Mouse (Mus musculus) cerebellum, postnatal 36 days (tissue): ENCODE measurements around the gene Nr4a1.

ENCODE experiments used
- DNase-seq, 2 experiments: peaks; one replicate each; pipeline ENCODE4 v3.0.0; 2021 to 2022; ENCODE audit warnings: mixed read lengths in 2 of 2

Nr4a1 gene

DNA sequence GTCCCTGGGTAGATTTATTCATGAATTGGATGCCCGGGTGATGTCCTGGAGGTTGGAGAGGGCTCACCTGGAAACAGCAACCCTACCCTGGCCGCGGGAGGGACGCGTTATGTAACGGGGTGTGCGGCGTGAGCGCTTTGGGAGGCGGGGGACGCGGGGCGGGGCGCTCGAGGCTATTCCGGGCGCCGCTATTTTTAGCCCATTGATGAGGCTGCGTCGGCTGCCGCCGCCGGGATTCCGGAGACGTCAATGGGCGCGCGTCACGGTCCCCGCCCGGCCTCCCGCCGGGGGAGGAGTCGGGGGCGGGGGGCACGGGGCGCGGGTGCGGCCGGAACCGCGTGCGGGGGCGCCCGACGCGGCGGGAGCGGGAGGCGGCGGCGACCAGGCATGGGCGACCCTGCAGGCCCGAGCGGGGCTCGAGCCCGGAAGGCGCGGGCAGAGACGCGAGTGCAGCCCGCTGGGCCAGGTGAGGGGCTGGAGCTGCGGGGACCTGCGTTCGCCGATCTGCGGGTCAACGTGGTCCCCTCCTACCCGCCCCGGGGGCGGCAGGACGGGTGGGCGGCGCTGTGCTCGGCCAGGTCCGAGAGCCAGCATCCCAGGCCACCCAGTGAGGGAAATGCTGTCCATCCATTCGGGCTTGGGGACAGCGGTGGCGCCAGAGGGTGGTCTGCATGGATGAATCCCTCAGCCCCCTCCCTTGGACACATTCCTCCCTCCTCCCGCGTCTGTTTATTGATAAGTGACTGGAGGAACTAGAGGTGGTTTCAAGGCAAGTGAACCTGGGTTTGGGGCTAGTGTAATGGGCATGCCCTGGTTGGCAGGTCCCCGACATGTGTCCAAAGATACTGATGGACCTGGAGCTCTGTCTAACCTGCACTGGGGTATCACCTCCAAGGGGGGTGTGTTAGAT, at the start of gene Nr4a1:
Nr4a1 (plus strand) TSS at position 384 of the 910 bp plus-strand sequence.
- DNase-seq: peak; percentile 79 to 87

DNA sequence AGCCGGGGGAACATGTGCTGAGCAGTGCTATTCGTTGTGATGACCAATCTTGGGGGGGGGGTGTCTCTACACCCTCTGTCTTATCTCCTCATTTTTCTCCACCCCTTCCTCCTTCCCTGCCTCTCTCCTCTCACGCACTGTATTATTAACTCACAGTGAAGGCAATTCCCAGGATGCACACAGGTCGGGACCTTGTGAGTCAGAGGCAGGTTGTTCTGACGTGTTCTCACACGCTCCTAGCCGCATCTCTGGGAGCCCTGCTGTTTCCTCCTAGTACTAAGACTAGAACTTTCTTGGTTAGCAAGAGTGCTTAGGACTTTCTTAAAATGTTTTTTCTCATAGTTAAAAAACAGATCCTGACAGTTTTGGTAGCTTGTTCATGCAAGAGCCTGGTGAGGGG, 49.3 kb upstream of the Nr4a1 start:
- DNase-seq: no peak

DNA sequence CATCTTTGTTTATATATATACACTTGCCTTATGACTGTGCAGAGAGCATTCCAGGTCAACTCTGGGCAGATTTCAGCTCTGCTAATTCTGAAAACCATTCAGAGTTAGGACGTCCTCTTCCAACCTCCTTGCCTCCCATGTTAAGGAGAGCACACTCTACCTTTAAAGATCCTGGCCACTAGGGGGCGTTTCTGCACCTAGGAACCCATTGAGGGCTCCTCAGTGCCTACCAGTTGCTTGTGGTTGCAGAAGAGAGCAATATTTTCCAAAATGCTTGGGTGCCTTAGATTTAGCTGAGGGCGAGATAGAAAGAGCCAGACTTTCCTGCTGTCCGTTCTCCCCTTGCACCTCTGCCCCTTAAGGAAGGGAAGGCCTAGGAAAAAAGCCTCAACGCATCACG, 43.8 kb upstream of the Nr4a1 start:
- peak; percentile 60 to 69 for DNase-seq

DNA sequence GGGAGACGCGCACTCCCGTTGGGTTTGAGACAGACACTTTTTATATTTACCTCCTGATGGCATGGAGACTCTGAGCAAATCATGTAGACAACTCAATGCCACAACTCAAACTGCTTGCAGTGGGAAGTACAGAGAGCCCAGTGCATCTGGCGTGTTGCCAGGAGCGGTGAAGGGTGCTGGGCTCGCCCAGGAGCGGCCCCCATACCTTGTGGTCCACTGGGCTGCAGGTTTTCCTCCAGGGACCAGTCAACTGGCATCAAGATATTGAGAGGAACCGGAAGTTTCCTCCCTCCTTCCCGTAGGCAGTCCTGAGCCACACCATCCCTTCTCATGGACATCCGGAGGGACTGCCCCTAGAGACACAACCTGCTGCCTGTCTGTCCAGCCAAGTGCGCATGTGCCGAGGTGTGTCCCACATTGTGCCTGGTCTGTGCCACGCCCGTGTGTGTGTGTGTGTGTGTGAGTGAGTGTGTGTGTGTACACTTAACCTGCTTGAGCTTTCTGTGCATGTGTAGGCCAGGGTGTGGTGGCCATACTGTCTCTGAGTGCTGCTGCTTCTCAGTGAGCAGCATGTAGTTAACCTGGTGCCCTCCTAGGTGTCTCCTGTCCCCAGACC, 43.0 kb upstream of the Nr4a1 start:
- DNase-seq: no peak

DNA sequence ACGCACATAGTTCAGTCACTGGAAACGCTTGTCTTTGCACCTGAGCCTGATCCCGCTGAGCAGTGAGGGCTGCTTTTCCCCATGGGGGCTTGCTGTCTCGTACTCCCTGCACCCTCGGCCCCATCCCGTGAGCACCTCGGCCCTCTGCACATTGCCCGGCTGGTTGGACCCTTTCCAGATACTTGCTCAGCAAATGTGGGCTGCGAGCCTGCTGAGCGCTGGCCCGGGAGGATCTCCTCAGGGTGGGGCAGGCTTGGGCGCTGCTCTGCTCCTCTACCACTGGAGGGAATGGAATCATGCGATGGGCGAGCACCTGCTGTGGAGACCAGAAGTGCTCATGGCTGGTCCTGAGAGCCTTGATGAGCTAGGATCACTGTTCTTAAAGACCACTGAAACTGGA, 41.6 kb upstream of the Nr4a1 start:
- no peak for DNase-seq

DNA sequence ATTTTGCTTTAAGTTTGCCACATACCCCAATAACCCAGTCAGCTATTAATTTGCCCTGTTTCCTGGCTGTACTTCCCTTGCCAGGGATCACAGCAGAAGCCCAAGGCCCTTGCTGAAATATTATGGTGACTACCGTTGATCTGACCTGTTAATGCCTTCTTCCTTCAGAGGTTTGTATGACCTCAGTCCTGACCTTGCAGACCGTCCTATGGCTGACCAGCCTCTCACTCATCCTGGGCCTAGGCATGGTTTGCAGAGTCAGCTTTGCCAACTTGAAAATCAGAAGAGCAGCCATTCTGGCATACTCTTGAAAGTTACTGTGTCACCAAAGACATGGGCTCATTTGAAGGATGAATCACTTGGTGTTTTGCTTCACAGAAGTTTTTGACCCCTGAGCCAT, 38.9 kb upstream of the Nr4a1 start:
- no peak for DNase-seq

DNA sequence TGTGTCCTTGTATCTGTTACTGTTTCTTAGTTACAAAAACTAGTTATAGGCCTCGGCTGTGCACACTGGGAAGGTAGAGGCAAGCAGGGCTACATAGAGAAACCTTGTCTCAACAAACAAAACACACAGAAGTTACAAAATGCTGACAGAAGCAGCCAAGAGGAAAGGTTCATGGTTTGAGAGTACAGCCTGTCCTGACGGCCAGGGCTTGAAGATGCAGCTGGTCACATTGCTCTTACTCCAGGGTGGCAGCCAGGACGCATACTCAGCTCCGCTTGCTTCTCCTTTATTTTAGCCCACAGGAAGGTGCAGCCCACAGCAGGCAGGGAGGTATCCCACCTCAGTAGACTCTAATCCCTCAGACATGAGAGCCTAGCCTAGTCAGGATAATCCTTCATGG, 38.0 kb upstream of the Nr4a1 start:
- no peak for DNase-seq

DNA sequence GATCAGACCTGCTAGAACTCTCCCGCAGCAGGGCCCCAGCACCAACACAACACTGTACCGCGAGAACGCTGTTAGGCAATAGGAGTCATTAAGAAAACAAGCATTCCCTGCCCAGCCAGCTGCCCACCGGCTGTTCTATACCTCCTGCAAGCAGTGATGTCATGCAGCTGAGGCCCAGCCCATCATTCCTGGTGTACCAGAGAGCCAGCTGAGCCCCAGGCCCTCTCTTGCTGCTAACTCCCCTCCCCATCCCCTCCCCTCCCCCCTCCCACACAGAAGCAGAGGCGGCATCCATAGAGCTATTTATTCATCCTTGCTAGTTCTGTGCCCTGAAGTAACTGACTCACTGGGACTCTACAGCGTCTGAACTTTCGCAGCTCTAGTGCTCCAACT, 33.2 kb upstream of the Nr4a1 start:
- DNase-seq: no peak

DNA sequence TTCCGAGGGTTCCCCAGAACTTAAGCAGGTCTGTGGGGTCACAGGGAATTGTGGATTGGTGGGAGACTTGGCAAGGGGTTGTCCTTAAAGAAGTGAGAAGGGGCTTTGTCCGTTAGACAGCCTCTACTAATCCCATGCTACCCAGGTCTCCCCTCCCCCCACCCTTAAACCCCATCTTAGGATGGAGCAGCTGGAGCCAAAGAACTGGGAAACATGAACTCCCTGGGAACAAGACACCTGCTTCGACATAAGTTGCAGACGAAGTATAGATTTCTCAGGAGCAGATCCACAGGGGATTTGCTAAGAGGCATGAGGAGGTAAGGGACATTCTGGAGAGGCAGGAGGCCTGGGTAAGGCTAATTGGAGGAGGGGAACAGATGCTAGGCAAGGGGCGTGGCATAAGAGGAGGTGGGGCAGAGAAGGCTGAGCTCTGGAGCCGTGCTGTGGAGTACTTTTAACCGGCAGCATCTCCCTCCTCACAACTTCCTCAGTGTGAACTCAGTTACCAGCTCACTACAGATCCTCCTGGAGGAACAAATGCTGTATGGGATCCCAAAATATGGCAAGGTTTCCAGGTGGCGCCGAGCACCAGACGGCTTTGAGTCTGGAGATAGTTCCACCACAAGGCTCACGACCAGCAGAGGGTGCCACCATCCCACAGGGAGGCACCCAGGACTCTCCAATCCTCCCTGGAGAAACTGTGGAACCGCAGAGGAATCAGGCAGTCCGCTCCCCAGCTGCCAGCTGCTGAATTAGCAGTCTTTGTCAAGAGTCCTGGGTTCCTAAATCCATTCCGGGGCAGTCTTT, 32.6 kb upstream of the Nr4a1 start:
- DNase-seq: peak; percentile 89 to 91

DNA sequence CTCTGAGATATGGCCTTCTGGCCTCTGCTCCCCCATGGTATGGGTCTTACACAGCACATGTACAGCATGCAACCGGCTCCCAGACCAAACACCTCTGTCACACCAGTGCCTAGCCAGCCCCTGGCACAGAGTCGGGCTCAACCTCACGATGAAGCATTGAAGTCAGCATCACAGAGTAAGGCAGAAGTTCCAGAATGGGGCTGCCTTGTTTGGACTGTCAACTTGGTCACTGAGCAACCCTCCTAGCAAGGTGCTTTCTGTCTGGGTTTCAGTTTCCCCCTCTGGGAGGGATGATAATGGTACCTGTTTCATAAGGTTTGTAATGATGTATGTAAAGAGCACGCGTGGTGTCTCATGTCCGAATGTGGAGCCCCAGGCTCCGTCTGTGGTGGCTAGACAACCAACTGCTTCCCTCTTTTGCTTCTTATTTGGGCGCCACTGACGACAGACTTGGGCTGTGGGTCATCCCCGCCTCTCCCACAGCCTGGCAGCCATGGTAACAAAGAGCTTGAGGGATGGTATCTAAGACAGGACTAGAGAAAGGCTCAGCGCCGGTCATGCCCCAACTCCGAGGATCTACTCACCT, 31.1 kb upstream of the Nr4a1 start:
- DNase-seq: no peak

DNA sequence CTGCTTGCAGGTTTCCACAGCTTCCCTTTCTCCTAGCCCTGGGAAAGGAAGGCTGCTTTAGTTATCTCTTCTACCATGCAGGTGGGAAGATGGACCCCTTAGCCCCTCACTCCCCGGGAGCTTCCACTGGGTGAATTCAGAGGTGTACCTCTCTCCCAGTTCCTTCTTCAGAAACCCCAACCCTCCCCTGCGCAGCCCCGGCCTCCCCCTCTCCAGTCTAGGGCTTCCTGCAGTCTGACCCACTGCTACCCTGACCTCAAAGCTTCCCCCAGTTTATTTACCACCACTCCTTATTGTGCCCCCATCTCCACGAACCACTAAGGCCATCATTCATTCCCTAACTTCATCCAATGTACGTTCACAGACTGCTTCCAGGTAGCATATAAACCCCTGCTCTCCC, 30.5 kb upstream of the Nr4a1 start:
- DNase-seq: no peak

DNA sequence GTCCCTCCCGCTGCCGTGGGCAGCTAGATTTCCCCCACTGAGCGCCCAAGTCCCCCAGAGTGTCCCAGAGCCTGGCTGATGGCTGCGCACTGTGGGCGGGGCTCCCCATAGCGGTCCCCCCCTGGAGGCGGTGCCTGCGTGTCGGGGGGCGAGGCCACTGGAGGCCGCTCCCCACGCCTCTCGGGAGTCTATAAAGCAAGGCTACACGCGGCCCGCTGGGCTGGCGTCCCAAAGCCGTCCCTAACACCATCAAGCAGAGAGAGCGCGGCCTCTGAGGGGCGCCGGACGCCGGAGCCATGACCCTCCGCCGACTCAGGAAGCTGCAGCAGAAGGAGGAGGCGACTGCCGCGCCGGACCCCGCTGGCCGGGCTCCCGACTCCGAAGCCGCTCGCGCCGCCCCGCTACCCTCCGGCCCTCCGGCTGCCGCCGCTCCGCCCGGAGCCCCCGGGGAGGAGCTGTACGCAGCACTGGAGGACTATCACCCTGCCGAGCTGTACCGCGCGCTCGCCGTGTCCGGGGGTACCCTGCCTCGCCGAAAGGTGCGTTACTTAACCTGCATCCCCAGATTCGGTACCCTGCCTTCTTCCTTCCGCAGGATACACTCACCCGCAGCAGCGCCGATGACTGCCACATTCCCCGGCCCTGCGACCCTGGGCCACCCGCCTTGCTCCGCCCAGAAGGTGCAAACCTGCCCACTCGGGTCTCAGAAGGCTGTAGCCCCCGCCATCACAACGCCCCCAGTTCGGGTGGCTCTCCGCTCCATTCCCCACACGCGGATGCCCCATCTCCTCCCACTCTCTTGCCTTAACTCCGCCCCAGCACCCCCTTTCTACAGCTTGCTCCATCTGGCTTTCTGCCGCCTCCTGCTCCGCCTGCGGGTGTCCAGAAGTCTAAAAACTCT, 29.8 kb upstream of the Nr4a1 start, which contains the start of gene Grasp:
Grasp (plus strand) TSS at position 183 of the 901 bp plus-strand sequence.
- DNase-seq: peak; percentile 77 to 82

DNA sequence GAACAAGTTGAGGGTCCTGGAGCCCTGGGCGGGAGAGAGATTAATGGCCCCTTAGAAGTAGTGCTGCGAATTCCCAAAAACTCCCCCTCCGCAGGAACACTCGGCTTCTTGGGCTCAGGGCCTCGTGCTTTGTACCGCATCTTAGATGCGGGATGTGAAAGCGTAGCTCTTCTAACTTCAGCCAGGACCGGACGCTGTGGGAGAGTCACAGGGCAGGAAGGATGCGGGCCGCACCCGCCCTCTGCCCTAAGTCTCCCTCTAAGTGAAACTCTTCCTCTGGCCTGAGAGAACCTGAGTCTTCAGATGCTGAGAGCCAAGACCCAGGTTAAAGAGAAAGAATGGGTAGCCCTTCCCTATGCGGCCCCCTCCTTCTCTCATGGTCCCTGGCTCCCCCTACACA, 29.1 kb upstream of the Nr4a1 start:
- no peak for DNase-seq

DNA sequence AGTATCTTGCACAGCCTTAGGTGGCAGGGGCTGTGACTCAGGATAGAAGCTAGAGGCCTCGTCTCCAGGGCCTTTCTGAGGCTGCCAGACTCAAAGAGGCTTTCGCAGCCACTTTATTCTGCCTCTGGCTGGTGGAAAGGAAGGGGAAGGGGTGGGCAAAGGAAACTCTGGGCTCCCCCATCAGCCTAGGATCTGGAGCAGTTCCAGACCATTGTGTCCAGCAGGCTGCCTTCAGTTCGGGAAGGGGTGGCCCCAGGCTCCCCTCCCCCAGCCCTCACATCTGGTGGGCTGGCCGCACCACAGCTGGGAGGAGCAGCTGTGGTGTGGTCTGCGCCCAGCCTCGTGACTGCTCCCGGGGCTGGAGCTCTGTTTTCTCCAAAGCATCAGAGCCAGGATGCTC, 26.1 kb upstream of the Nr4a1 start:
- no peak for DNase-seq

DNA sequence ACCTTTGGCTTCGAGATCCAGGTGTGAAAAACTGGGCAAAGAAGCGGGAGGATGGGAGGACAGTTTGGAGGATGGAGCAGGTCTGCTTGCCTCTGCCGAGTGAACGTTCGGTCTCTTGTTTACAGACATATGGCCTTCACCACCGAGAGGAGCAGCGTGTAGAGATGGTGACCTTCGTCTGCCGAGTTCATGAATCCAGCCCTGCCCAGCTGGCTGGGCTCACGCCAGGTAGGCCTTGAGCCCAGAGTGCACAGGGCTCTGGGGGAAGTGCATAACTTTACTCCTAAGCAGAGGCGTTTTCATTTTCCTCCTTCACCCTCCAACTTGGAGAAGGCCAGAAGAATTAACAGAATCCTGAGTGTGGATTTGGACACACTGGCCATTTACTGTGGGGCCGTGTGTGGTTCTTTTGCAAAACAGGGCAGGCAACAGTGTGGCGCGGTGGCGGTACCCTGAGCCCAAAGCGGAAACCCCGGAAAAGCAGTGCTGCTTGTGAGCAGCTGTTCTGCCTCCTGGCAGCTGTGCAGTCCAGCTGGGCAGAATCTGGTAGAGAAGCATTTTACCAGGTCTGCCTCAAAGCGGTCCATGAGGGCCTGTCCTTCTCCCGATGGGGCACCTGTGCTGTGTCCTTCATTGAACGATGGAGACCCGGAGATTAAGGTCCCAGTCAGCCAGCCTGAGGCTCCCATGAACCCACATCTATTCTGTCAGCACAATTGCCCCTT, 25.0 kb upstream of the Nr4a1 start:
- no peak for DNase-seq

DNA sequence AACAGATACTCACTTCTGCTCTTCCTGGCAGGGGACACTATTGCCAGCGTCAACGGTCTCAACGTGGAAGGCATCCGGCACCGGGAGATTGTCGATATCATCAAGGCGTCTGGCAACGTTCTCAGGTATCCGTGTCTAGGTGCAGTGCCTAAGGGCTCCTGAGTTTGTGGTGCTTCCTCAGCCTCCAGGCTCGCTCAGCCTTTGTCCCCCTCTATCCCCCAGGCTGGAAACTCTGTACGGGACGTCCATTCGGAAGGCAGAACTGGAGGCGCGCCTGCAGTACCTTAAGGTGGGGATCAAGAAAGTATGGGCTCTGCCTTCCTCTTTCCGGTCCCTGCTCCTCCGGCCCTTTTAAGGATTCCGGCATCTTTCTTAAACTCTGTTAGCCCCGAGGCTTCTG, 23.6 kb upstream of the Nr4a1 start:
- no peak for DNase-seq

DNA sequence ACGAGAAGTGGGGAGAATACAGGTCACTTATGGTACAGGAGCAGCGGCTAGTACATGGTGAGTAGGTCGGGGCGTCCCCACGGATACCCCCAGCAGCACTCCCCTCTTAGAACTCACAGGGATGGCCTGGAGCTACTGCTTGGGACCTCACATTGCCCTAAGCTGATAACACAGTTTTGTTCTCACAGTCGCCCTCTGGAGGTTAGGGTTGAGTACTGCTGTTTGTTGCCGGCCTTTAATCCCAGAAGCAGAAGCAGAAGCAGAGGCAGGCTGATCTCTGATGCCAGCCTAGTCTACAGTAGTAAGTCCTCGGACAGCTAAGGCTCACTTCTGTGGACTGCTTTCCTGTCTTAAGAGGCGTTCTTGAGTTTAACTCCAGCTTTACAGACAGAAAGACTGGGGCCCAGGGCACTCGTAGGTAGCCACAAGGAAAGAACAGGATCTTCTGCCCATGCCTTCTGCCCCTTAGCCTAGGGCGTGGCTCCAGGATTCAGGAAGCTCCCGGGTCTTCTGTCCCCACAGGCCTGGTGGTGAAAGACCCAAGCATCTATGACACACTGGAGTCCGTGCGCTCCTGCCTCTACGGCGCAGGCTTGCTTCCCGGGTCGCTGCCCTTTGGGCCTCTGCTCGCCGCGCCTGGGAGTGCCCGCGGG, 22.9 kb upstream of the Nr4a1 start:
- no peak for DNase-seq

DNA sequence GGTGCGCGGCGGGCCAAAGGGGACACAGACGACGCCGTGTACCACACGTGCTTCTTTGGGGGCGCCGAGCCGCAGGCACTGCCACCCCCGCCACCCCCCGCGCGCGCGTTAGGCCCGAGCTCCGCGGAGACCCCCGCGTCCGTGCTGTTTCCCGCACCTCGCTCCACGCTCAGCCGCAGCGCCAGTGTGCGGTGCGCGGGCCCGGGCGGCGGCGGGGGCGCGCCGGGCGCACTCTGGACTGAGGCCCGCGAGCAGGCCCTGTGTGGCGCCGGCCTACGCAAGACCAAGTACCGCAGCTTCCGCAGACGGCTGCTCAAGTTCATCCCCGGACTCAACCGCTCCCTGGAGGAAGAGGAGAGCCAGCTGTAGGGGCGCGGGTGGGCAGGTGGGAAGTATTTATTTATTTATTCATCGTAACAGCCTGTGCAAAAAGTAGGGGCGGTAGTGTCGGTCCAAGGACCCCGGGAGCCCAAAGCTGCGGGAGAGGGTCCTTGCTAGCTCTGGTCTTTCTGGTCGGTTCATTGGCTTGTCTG, 22.4 kb upstream of the Nr4a1 start:
- no peak for DNase-seq

DNA sequence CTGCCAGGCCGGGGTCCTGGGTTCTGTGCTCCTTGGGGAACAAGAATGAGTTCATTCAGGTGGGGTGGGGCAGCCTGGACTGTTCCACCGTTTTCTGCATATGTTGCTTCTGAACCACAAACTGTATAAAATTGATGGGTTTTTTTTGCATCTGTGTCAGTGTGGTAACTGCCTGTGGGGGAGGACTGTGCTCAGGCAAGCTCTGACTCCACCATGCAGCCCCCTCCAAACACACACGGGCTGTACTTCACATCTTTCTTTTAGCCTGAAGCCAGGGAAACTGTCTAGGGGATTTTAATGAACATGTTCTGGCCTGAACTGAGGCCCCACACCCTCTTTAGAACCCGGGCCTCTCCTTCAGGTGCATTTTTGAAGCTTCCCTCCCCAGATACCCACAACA, 21.5 kb upstream of the Nr4a1 start:
- DNase-seq: no peak

DNA sequence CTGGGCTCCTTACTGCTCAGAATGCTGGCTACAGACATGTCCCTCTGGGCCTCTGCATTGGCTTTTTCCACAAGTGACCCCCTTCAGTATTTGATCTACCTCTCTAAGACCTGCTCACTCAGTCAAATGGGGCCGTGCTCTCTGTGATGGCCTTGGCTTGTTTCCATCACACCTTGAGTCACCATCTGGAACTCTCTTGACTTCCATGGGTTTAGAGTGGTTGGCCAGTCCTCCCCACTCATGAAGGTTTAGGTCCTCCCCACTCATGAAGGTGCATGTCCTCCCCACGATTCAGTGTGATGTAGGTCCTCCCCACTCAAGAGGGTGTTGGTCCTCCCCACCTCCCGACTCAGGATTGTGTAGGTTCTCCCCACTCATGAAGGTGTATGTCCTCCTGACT, 20.9 kb upstream of the Nr4a1 start:
- no peak for DNase-seq
